Mouse (Mus musculus): ENCODE results near the gene Hspb9.

Gene Hspb9

GRCm38 (mm10) chr11:100713735-100714533 is at the start of gene Hspb9:
TSS of gene Hspb9 (plus strand) at chr11:100713850.
- peak; percentile 54 for DNase-seq (ENCODE audit: low read depth, low spot score)
- H3K27me3 ChIP-seq (ENCODE audit: control insufficient read depth, insufficient read depth, low read length, poor library complexity, severe bottlenecking), result no peaks in the 10 kb centered on the region
- peaks cover 3% of the 10 kb centered on the region for H3K36me3 ChIP-seq (ENCODE audit: control insufficient read depth, insufficient read depth, low read length, poor library complexity, severe bottlenecking)

DNA sequence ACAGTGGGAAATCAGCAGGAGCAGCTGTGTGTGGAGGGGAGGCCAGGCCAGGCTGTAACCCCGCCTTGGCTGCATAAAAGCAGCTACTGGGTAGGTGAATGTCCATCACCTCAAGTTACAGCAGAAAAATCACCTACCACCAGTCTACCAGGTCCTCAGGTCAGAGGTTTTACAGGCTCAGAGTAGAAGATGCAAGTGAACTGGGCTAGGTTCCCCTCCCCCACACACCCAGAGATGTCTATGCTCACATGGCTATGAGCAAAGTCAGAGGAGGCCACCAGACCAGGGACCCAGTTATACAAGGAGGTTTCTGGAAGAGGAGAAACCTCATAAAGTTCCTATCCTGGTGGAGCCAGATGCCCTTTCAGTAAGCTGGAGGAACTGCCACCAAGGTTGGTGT is 42.6 kb upstream of the Hspb9 start:
- H3K27me3 ChIP-seq (ENCODE audit: control insufficient read depth, insufficient read depth, low read length, poor library complexity, severe bottlenecking), result no peaks in the 10 kb centered on the region
- no peaks in the 10 kb centered on the region for H3K36me3 ChIP-seq (ENCODE audit: control insufficient read depth, insufficient read depth, low read length, poor library complexity, severe bottlenecking)
- DNase-seq (ENCODE audit: low read depth, low spot score), result no peak

DNA sequence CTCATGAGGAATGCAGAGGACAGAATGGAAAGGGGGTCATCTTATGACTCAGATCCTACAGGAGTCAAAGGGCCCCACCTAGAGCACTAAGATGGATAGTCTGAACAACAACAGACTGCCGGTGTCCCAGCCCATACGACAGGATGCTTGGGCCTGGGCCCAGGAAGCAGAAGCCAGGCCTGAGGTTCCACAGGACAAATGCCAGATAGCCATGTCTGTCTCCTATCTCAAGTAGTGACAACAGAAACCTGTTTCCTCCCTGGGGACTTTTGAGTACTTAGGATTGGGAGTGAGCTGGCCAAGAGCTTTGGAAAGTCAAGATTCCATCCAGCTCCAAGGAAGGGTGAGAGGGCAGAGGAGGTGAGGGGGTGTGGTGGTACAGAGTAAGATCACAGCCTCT is 41.7 kb upstream of the Hspb9 start:
- DNase-seq (ENCODE audit: low read depth, low spot score), result no peak
- H3K36me3 ChIP-seq (ENCODE audit: control insufficient read depth, insufficient read depth, low read length, poor library complexity, severe bottlenecking), result no peaks in the 10 kb centered on the region
- no peaks in the 10 kb centered on the region for H3K27me3 ChIP-seq (ENCODE audit: control insufficient read depth, insufficient read depth, low read length, poor library complexity, severe bottlenecking)

DNA sequence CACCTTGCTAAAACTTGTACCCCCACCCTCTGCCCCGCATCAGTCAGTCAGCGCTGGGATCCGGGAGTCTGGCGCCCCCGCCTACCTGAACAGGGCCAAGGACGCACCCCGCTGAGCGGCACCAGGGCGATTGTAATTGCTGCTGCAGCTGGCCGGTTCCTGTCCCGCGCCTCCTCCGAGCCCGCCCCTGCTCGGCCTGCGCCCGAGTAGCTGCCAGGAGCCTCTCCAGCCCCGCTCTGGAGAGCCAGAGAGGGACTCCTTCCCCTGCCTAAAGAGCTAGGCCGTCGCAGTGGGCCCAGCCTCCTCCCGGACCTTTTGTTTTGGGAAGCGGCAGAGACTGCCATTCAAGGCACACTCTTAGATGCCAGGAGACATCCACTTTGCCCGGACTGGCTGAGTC is 40.5 kb upstream of the Hspb9 start:
- no peak for DNase-seq (ENCODE audit: low read depth, low spot score)
- H3K27me3 ChIP-seq (ENCODE audit: control insufficient read depth, insufficient read depth, low read length, poor library complexity, severe bottlenecking), result no peaks in the 10 kb centered on the region
- H3K36me3 ChIP-seq (ENCODE audit: control insufficient read depth, insufficient read depth, low read length, poor library complexity, severe bottlenecking), result no peaks in the 10 kb centered on the region

GRCm38 (mm10) chr11:100677810-100678209 is 35.8 kb upstream of the Hspb9 start:
- Histone ChIP-seq H3K36me3 (ENCODE audit: control insufficient read depth, insufficient read depth, low read length, poor library complexity, severe bottlenecking) (no peaks in the 10 kb centered on the region), H3K27me3 (ENCODE audit: control insufficient read depth, insufficient read depth, low read length, poor library complexity, severe bottlenecking) (no peaks in the 10 kb centered on the region)
- DNase-seq (ENCODE audit: low read depth, low spot score), result no peak

- DNase-seq (ENCODE audit: low read depth, low spot score), result no peak
- no peaks in the 10 kb centered on the region for H3K36me3 ChIP-seq (ENCODE audit: control insufficient read depth, insufficient read depth, low read length, poor library complexity, severe bottlenecking)
- no peaks in the 10 kb centered on the region for H3K27me3 ChIP-seq (ENCODE audit: control insufficient read depth, insufficient read depth, low read length, poor library complexity, severe bottlenecking)
Observed at GRCm38 (mm10) chr11:100681826-100682225, 31.8 kb upstream of the Hspb9 start.

- DNase-seq (ENCODE audit: low read depth, low spot score), result no peak
- H3K36me3 ChIP-seq (ENCODE audit: control insufficient read depth, insufficient read depth, low read length, poor library complexity, severe bottlenecking), result no peaks in the 10 kb centered on the region
- H3K27me3 ChIP-seq (ENCODE audit: control insufficient read depth, insufficient read depth, low read length, poor library complexity, severe bottlenecking), result no peaks in the 10 kb centered on the region
Observed at GRCm38 (mm10) chr11:100682526-100682925, 31.1 kb upstream of the Hspb9 start.

DNA sequence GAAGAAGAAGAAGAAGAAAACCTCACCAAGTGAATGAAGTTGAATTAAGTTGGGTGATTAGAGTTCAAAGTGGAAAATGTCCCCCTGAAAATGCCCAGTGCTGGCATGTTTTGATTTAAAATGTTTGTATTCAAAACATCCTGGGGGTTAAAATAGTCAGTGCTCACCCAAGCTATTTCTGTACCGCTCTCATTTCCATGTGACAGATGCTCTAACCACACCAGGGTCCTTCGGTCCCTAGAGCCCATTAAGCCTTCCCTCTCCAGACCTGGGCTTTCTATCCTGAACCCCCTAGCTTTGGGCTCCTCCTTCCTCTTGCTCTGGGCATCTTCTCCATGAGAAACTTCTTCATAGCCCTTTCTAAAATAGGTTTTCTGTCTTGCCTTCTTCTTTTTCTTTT is 29.6 kb upstream of the Hspb9 start:
- Histone ChIP-seq H3K36me3 (ENCODE audit: control insufficient read depth, insufficient read depth, low read length, poor library complexity, severe bottlenecking) (no peaks in the 10 kb centered on the region), H3K27me3 (ENCODE audit: control insufficient read depth, insufficient read depth, low read length, poor library complexity, severe bottlenecking) (no peaks in the 10 kb centered on the region)
- no peak for DNase-seq (ENCODE audit: low read depth, low spot score)

DNA sequence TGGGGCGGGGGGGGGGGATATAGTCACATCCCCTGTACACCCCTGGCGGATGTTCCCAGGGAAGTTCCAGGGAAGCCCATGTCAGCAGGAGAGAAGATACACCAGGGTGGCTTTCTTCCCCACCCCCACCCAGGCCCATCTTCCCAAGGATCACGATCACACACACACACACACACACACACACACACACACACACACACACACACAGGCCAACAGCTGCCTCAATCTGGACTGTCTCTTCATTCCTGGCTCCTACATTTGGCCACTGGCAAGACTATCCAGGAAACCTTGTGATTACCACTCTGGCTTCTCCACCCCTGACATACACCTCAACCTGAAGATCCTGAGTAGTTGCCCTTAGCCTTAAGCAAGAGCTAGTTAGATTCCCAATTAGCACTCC is 28.3 kb upstream of the Hspb9 start:
- H3K27me3 ChIP-seq (ENCODE audit: control insufficient read depth, insufficient read depth, low read length, poor library complexity, severe bottlenecking), result no peaks in the 10 kb centered on the region
- DNase-seq (ENCODE audit: low read depth, low spot score), result no peak
- no peaks in the 10 kb centered on the region for H3K36me3 ChIP-seq (ENCODE audit: control insufficient read depth, insufficient read depth, low read length, poor library complexity, severe bottlenecking)

DNA sequence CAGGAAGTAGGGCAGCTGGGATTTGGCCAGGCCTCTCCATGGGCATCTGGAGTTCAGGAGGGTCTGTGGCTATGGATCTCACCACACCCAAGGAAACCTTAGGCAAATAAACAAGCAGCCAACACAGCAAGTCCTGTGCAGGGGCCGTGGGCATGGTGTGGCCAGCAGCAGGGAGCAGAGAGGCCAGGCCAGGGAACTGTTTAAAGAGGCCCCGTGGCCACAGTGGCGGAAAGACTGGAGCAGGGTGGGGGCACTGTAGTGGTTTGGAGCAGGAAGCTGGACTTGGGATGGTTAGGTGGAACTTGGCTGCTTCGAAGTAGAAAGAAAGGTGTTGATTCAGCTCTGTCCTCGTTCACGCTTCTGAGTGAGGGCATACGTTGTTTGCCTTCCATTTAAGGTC is 26.4 kb upstream of the Hspb9 start:
- no peak for DNase-seq (ENCODE audit: low read depth, low spot score)
- H3K27me3 ChIP-seq (ENCODE audit: control insufficient read depth, insufficient read depth, low read length, poor library complexity, severe bottlenecking), result no peaks in the 10 kb centered on the region
- H3K36me3 ChIP-seq (ENCODE audit: control insufficient read depth, insufficient read depth, low read length, poor library complexity, severe bottlenecking), result no peaks in the 10 kb centered on the region

GRCm38 (mm10) chr11:100688443-100688842 is 25.2 kb upstream of the Hspb9 start:
- DNase-seq (ENCODE audit: low read depth, low spot score), result no peak
- Histone ChIP-seq H3K27me3 (ENCODE audit: control insufficient read depth, insufficient read depth, low read length, poor library complexity, severe bottlenecking) (no peaks in the 10 kb centered on the region), H3K36me3 (ENCODE audit: control insufficient read depth, insufficient read depth, low read length, poor library complexity, severe bottlenecking) (no peaks in the 10 kb centered on the region)

- DNase-seq (ENCODE audit: low read depth, low spot score), result no peak
- Histone ChIP-seq H3K36me3 (ENCODE audit: control insufficient read depth, insufficient read depth, low read length, poor library complexity, severe bottlenecking) (no peaks in the 10 kb centered on the region; the same call in 1 of the 2 replicates), H3K27me3 (ENCODE audit: control insufficient read depth, insufficient read depth, low read length, poor library complexity, severe bottlenecking) (no peaks in the 10 kb centered on the region)
Observed at GRCm38 (mm10) chr11:100690389-100690788, 23.3 kb upstream of the Hspb9 start.

DNA sequence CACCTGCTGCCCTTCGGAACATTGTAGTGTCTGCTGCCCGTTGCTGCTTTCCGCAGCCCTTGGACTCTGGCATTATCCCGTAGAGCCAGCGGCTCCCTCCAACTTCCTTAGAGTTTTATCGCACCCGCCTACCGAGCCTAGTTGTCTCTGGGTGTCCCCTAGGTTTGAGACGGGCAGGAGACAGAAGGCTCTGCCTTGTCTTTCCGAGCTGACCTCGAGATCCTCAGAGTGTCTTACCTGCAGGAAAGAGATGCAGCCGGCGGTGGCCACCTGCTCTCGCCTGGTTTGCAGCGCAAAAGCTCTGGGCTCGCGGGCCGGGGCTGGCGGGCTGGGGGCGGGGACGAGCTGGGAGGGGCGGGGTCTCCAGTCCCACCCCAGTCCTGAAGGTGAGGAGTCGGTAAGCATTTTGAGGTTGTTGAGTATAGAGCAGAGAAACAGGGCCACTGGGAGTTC is 21.5 kb upstream of the Hspb9 start, which contains the start of gene Zfp385c:
Zfp385c (minus strand) TSS at position 292 of the 453 bp plus-strand sequence.
- Histone ChIP-seq H3K36me3 (ENCODE audit: control insufficient read depth, insufficient read depth, low read length, poor library complexity, severe bottlenecking) (no peaks in the 10 kb centered on the region; the same call in 1 of the 2 replicates), H3K27me3 (ENCODE audit: control insufficient read depth, insufficient read depth, low read length, poor library complexity, severe bottlenecking) (no peaks in the 10 kb centered on the region)
- peak; percentile 20 for DNase-seq (ENCODE audit: low read depth, low spot score)

GRCm38 (mm10) chr11:100693154-100693553 is 20.5 kb upstream of the Hspb9 start:
- DNase-seq (ENCODE audit: low read depth, low spot score), result no peak
- Histone ChIP-seq H3K27me3 (ENCODE audit: control insufficient read depth, insufficient read depth, low read length, poor library complexity, severe bottlenecking) (no peaks in the 10 kb centered on the region), H3K36me3 (ENCODE audit: control insufficient read depth, insufficient read depth, low read length, poor library complexity, severe bottlenecking) (no peaks in the 10 kb centered on the region; the same call in 1 of the 2 replicates)

DNA sequence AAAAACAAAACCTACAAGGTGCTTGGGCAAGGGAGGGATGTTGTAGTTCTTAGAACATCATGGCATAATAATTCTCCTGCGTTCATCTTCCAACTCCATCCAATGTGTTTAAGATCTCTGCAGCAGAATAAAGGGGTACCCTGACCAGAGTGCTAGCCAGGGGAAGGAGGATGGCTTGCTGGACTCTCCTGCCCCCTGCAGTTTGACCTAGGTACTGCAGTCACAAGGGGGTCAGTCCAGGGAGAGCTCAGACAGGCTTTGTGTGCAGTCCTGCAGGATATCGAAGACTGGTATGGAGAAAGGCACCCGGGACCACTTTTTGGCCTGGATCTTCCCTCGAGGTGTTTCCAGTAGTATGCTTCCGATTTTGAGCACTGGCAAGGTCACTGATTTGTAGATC is 18.7 kb upstream of the Hspb9 start:
- peak; percentile 83 for DNase-seq (ENCODE audit: low read depth, low spot score)
- peaks cover 1% of the 10 kb centered on the region for H3K36me3 ChIP-seq (ENCODE audit: control insufficient read depth, insufficient read depth, low read length, poor library complexity, severe bottlenecking)

DNA sequence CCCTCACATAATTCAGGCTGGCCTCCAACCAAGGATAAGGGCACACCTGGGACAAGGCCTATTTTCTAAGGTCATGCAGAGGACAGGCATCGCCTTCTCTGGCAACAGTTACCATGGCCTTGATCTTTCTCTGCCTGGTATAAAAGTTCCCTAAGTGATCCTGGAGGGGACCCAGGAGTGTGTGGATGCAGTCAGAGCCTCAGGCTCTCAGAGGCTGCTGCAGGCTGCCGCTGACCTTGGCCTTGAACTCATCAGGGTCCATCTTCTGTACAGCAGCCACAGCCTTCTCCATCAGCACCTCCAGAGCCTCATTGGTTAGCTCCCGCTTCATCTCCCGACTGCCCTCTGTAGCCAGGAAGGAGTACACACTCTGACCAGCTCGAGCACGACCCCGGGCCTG is 15.7 kb upstream of the Hspb9 start:
- Histone ChIP-seq H3K27me3 (ENCODE audit: control insufficient read depth, insufficient read depth, low read length, poor library complexity, severe bottlenecking) (no peaks in the 10 kb centered on the region), H3K36me3 (ENCODE audit: control insufficient read depth, insufficient read depth, low read length, poor library complexity, severe bottlenecking) (peaks cover 1% of the 10 kb centered on the region)
- DNase-seq (ENCODE audit: low read depth, low spot score), result no peak

More for the DNA sequence above, 18.7 kb upstream of the Hspb9 start:
- no peaks in the 10 kb centered on the region for H3K27me3 ChIP-seq (ENCODE audit: control insufficient read depth, insufficient read depth, low read length, poor library complexity, severe bottlenecking)
